Mouse (Mus musculus) CH12.LX (cell line): Measurements from ENCODE around the gene Lrp4. TPM values are rescaled to one million over a fixed set of nuclear protein-coding genes. Genes with fewer than 3 reads are reported as not detected.

Experiments
- DNase-seq: peaks from one replicate; pipeline ENCODE4 v3.0.0-alpha.2; 2013; ENCODE audit errors: extremely low read depth
- H3K27ac ChIP-seq: 2 replicates; pipeline ENCODE4 v1.5.1; 2012; ENCODE audit warnings: low read depth, mild to moderate bottlenecking, control low read depth, moderate library complexity; ENCODE audit not compliant: insufficient read depth
- H3K27me3 ChIP-seq: replicated peaks from 2 replicates; pipeline ENCODE3; 2012; ENCODE audit warnings: inconsistent platforms
- H3K36me3 ChIP-seq, 2 experiments: replicated peaks in 1 of 2; 2 replicates each; pipeline versions ENCODE3 to v1.6.1; 2012; ENCODE audit warnings: inconsistent platforms in 1 of 2, low read length in 1 of 2, mild to moderate bottlenecking in 1 of 2, mixed read lengths in 1 of 2, moderate library complexity in 1 of 2; ENCODE audit not compliant: control insufficient read depth in 1 of 2, insufficient read depth in 1 of 2
- H3K4me1 ChIP-seq, 2 experiments: 2 replicates each; pipeline ENCODE4 v1.6.1; 2012; ENCODE audit warnings: inconsistent platforms in 1 of 2, moderate library complexity in 1 of 2; ENCODE audit not compliant: insufficient read depth in 2 of 2, control insufficient read depth in 1 of 2
- H3K4me2 ChIP-seq: 2 replicates; pipeline ENCODE4 v1.6.1; 2012; ENCODE audit warnings: low read depth, mild to moderate bottlenecking, control low read depth; ENCODE audit not compliant: poor library complexity, insufficient read depth, severe bottlenecking
- H3K4me3 ChIP-seq, 3 experiments: fragments of 150-350 bp in 1 of 3; sonication (generic) in 1 of 3; replicated peaks in 1 of 3; 2 replicates each; pipeline versions ENCODE3 to v1.5.1; 2011 to 2012; ENCODE audit warnings: low read depth in 2 of 3, low read length in 2 of 3, mild to moderate bottlenecking in 2 of 3, moderate library complexity in 2 of 3, control low read depth in 1 of 3, improper control_type of control experiment in 1 of 3, inconsistent platforms in 1 of 3, mixed read lengths in 1 of 3; ENCODE audit not compliant: poor library complexity in 1 of 3
- H3K79me2 ChIP-seq: replicated peaks from 2 replicates; pipeline ENCODE4 v1.6.1; 2012; ENCODE audit warnings: mild to moderate bottlenecking, moderate library complexity; ENCODE audit not compliant: control insufficient read depth, poor library complexity, insufficient read depth, severe bottlenecking; ENCODE audit errors: extremely low read depth
- H3K9ac ChIP-seq: 2 replicates; pipeline ENCODE4 v1.6.1; 2012; ENCODE audit warnings: low read depth, mild to moderate bottlenecking, control low read depth, moderate library complexity; ENCODE audit not compliant: insufficient read depth
- H3K9me3 ChIP-seq: replicated peaks from 2 replicates; pipeline ENCODE3; 2012; ENCODE audit warnings: low read length, inconsistent platforms, mixed read lengths
- CHD1 ChIP-seq: IDR thresholded peaks from 2 replicates; pipeline ENCODE4 v1.6.1; 2012; ENCODE audit warnings: low read depth, low read length, improper control_type of control experiment, inconsistent platforms
- CHD2 ChIP-seq: IDR thresholded peaks from 2 replicates; pipeline ENCODE4 v1.6.1; 2011; ENCODE audit warnings: low read length, improper control_type of control experiment
- CTCF ChIP-seq, 2 experiments: IDR thresholded peaks in 1 of 2; conservative IDR thresholded peaks in 1 of 2; 2 replicates each; pipeline ENCODE4 v1.5.1; 2011 to 2012; ENCODE audit warnings: low read depth in 2 of 2, low read length in 2 of 2, improper control_type of control experiment in 1 of 2, inconsistent platforms in 1 of 2, mild to moderate bottlenecking in 1 of 2, moderate library complexity in 1 of 2
- E2F4 ChIP-seq: IDR thresholded peaks from 2 replicates; pipeline ENCODE4 v1.6.1; 2011; ENCODE audit warnings: low read depth, low read length, improper control_type of control experiment; ENCODE audit not compliant: insufficient replicate concordance
- HCFC1 ChIP-seq: IDR thresholded peaks from 2 replicates; pipeline ENCODE4 v1.6.1; 2012; ENCODE audit warnings: low read depth, mild to moderate bottlenecking, inconsistent platforms, low read length, improper control_type of control experiment
- IRF4 ChIP-seq: IDR thresholded peaks from 2 replicates; pipeline ENCODE4 v1.6.1; 2014; ENCODE audit warnings: low read depth, mild to moderate bottlenecking, inconsistent platforms, low read length, improper control_type of control experiment
- JUND ChIP-seq: conservative IDR thresholded peaks from 2 replicates; pipeline ENCODE4 v1.6.1; 2011; ENCODE audit warnings: low read depth, low read length, improper control_type of control experiment
- KAT2A ChIP-seq: IDR thresholded peaks from 2 replicates; pipeline ENCODE4 v1.6.1; 2012; ENCODE audit warnings: low read length, improper control_type of control experiment, inconsistent platforms; ENCODE audit not compliant: insufficient replicate concordance
- MAFK ChIP-seq: IDR thresholded peaks from 2 replicates; pipeline ENCODE4 v1.6.1; 2011; ENCODE audit warnings: low read length, improper control_type of control experiment; ENCODE audit not compliant: insufficient replicate concordance
- MAZ ChIP-seq: IDR thresholded peaks from 2 replicates; pipeline ENCODE4 v1.6.1; 2012; ENCODE audit warnings: low read depth, mild to moderate bottlenecking, inconsistent platforms, low read length, improper control_type of control experiment, moderate library complexity
- MYC ChIP-seq: IDR thresholded peaks from 2 replicates; pipeline ENCODE4 v1.6.1; 2011; ENCODE audit warnings: low read depth, mild to moderate bottlenecking, improper control_type of control experiment, low read length
- NELFE ChIP-seq: IDR thresholded peaks from 2 replicates; pipeline ENCODE4 v1.6.1; 2011; ENCODE audit warnings: low read depth, low read length, improper control_type of control experiment
- POLR2AphosphoS2 ChIP-seq: IDR thresholded peaks from 2 replicates; pipeline ENCODE4 v1.6.1; 2011; ENCODE audit warnings: low read depth, low read length, improper control_type of control experiment
- RCOR1 ChIP-seq: conservative IDR thresholded peaks from 2 replicates; pipeline ENCODE4 v1.6.1; 2012; ENCODE audit warnings: low read depth, mild to moderate bottlenecking, inconsistent platforms, low read length, improper control_type of control experiment
- SMC3 ChIP-seq: IDR thresholded peaks from 2 replicates; pipeline ENCODE4 v1.6.1; 2011; ENCODE audit warnings: low read depth, low read length, improper control_type of control experiment
- USF2 ChIP-seq: conservative IDR thresholded peaks from 2 replicates; pipeline ENCODE4 v1.6.1; 2011; ENCODE audit warnings: low read depth, low read length, improper control_type of control experiment
- ZC3H11A ChIP-seq: IDR thresholded peaks from 2 replicates; pipeline ENCODE4 v1.6.1; 2012; ENCODE audit warnings: low read depth, mild to moderate bottlenecking, inconsistent platforms, low read length, improper control_type of control experiment
- ZMIZ1 ChIP-seq: IDR thresholded peaks from 2 replicates; pipeline ENCODE4 v1.6.1; 2012; ENCODE audit warnings: low read depth, mild to moderate bottlenecking, inconsistent platforms, low read length, improper control_type of control experiment
- ZNF384 ChIP-seq: IDR thresholded peaks from 2 replicates; pipeline ENCODE4 v1.6.1; 2012; ENCODE audit warnings: low read depth, low read length, improper control_type of control experiment, inconsistent platforms
- dilution Hi-C: fragments of 300-500 bp; cut with MboI; formaldehyde crosslinking; loops from 2 replicates; pipeline ENCODE4 v1.14.3; 2020; ENCODE audit warnings: low sequenced_read_pairs; ENCODE audit not compliant: extremely low pct_unique_long_range_greater_than_20kb, extremely low pct_ligation_motif_present
- in situ Hi-C: fragments of 300-500 bp; cut with MboI; formaldehyde crosslinking; loops from 3 replicates; pipeline ENCODE4 v1.14.3; 2019; ENCODE audit warnings: low sequenced_read_pairs, low pct_ligation_motif_present, low pct_unique_long_range_greater_than_20kb, mixed read lengths
- polyA plus RNA-seq: library from polyadenylated mRNA; unstranded; fragments of >175 nt; gene quantifications from 2 replicates; pipeline ENCODE4 v1.2.1, GENCODE M21; 2012; ENCODE audit warnings: low read depth; ENCODE audit not compliant: insufficient read length
- total RNA-seq, 2 experiments: library from RNA; depleted of rRNA; stranded (reverse); fragments of 300-350 nt in 1 of 2; fragments of >200 nt in 1 of 2; gene quantifications; 2 replicates each; pipeline ENCODE4 v1.2.3; 2012 to 2014

Gene Lrp4
- total and polyA plus RNA-seq, 3 experiments: 0.91 to 5.9 (median 1.0) TPM

DNA sequence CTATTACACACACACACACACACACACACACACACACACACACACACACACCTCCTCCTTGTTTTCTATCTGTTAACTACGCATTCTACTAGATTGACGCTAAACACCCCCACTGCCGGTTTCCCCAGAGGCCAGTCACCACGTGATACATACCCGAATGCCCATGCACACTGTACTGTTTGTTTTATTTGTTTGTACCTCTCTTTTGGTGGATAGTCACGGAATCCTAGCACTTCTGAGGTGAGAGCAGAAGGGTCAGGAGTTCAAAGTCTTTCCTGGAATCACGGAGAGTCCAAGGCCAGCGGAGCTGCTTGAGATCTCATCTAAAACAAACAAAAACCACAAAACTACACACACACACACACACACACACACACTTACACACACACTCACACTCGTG is 7.0 kb upstream of the Lrp4 start:
- DNase-seq: no peak
- dilution Hi-C loops: no loop called here
- in situ Hi-C loops: no loop called here
- Histone ChIP-seq H3K4me1 (peaks cover 3 to 17% of the 10 kb centered on the region in 2 experiments), H3K9me3 (peaks cover 2% of the 10 kb centered on the region), H3K27me3 (peaks cover 13% of the 10 kb centered on the region), H3K79me2 (no peaks in the 10 kb centered on the region), H3K9ac (no peak overlapping the region), H3K27ac (no peak overlapping the region), H3K4me2 (no peak overlapping the region), H3K36me3 (no peaks in the 10 kb centered on the region), H3K4me3 (no peak overlapping the region)
- TF ChIP-seq SMC3 (no peak), MAFK (no peak), CHD2 (no peak), ZNF384 (no peak), CTCF (conservative IDR thresholded peaks at IDR 0.05 in 1 of 2, IDR thresholded peaks at IDR 0.05 in 1 of 2; ENCODE audit: low read depth in 2 of 2, low read length in 2 of 2) (no peak), ZC3H11A (no peak), CHD1 (no peak), KAT2A (no peak), MYC (no peak), MAZ (no peak), E2F4 (no peak), NELFE (no peak), POLR2AphosphoS2 (no peak), JUND (no peak), ZMIZ1 (no peak), IRF4 (no peak), RCOR1 (no peak)

DNA sequence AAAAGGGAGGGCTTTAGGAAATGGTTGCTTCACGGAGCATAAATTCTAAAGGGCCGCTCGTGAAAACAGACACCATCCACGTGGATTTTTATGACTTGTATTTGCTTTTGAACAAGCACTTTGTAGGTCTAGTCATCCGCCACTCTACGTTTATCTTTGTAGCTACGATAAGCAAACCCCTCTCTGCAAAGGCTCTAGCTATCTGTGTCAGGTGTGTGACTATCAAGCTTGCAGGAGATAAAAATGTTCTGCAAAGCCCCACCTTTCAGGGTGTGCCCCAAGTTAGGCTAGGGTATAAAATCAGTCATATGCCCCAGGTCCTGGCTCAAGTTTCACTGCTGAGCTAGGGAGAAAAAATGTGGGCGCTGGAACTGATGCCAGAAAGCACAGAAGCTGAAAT is 4.7 kb upstream of the Lrp4 start:
- H3K4me1 ChIP-seq: peaks cover 5 to 36% of the 10 kb centered on the region in 2 experiments
- H3K9me3 ChIP-seq: no peaks in the 10 kb centered on the region
- H3K27me3 ChIP-seq: peaks cover 29% of the 10 kb centered on the region
- no peak overlapping the region for H3K9ac ChIP-seq
- dilution Hi-C loops: no loop called here
- H3K79me2 ChIP-seq: no peaks in the 10 kb centered on the region
- no peak overlapping the region for H3K4me3 ChIP-seq
- no peak for DNase-seq
- no peaks in the 10 kb centered on the region for H3K36me3 ChIP-seq
- no peak overlapping the region for H3K4me2 ChIP-seq
- H3K27ac ChIP-seq: no peak overlapping the region
- in situ Hi-C loops: no loop called here
- TF ChIP-seq ZNF384 (no peak), HCFC1 (no peak), USF2 (no peak)
